Mouse (Mus musculus): ENCODE data around the gene Cntnap5a. TPM values are rescaled to one million over a fixed set of nuclear protein-coding genes. Genes with fewer than 3 reads are reported as not detected.

Gene Cntnap5a
- total RNA-seq, 2 experiments from 2014 or later: 15.3 to 16.7 TPM

- no peak overlapping the region for H3K27ac ChIP-seq
- H3K4me3 ChIP-seq: no peak overlapping the region
- TF ChIP-seq CTCF (conservative IDR thresholded peaks at IDR 0.05): no peak
- no peak for DNase-seq (ENCODE audit: low spot score in 2 of 2)
Measured at GRCm38 (mm10) chr1:115925953-115926665, 241.6 kb downstream of the Cntnap5a start.

GRCm38 (mm10) chr1:115932045-115932444 is 247.5 kb downstream of the Cntnap5a start:
- Histone ChIP-seq H3K27ac (no peak overlapping the region), H3K4me3 (no peak overlapping the region)
- TF ChIP-seq CTCF (conservative IDR thresholded peaks at IDR 0.05): no peak
- no peak for DNase-seq (ENCODE audit: low spot score in 2 of 2)

DNA sequence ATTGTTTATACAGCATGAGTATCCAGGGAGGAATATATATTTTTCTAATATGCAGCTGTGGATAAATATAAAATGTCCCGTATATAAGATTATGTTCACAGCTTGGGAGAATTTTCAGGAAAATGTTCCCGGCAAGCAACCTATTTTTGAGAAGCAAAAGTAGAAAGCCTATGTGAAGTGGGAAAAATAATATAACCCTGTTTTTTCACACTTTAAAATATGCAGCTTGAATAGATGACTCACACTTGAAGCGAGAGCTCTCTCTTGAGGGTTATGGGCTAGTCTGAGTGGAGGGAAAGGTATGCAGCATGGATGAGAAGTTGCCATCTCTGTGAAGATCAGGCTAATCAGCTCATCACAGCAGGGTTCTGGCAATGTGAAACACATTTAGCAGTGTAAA is 261.3 kb downstream of the Cntnap5a start:
- H3K27ac ChIP-seq: no peak overlapping the region
- DNase-seq (ENCODE audit: low spot score in 2 of 2): no peak
- H3K4me3 ChIP-seq: no peak overlapping the region
- no peak for TF ChIP-seq CTCF (conservative IDR thresholded peaks at IDR 0.05)

GRCm38 (mm10) chr1:115956528-115956927 is 272.0 kb downstream of the Cntnap5a start:
- Histone ChIP-seq H3K27ac (no peak overlapping the region), H3K4me3 (no peak overlapping the region)
- TF ChIP-seq CTCF (conservative IDR thresholded peaks at IDR 0.05): peak; percentile 50
- DNase-seq (ENCODE audit: low spot score in 2 of 2): peak; percentile 12 to 63

DNA sequence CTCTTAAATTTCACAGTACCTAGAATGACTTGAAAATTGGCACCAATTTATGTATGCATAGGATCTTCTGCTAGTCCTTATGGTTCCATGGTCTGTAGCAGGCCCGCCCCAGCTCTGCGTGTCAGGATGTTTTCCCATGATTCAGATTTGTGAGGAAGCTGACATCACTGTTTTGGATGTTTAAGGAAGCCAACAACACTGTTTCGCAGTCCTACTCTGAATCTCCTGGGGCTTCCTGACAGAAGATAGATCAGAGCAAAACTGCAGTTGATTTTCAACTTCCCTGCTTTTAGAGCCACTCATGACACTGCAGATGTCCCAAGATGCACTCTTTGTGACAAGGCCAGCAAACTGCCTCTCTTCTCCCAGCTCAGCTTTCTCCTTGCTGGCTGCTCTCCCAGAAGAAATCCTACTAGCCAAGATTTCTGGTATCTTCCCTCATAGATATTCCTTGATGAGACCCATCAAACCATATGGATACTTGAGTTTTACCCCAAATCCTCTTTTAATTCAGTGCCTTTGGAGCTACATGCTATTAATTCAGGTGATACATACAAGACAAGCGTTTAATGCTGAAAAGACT is 280.5 kb downstream of the Cntnap5a start:
- peak in 1 of 2 experiments; percentile 11 for DNase-seq (ENCODE audit: low spot score in 2 of 2)
- Histone ChIP-seq H3K4me3 (no peak overlapping the region), H3K27ac (no peak overlapping the region)
- TF ChIP-seq CTCF (conservative IDR thresholded peaks at IDR 0.05): no peak

- Histone ChIP-seq H3K27ac (no peak overlapping the region), H3K4me3 (no peak overlapping the region)
- no peak for DNase-seq (ENCODE audit: low spot score in 2 of 2)
- TF ChIP-seq CTCF (conservative IDR thresholded peaks at IDR 0.05): no peak
Measured at GRCm38 (mm10) chr1:115990204-115990603, 305.6 kb downstream of the Cntnap5a start.

DNA sequence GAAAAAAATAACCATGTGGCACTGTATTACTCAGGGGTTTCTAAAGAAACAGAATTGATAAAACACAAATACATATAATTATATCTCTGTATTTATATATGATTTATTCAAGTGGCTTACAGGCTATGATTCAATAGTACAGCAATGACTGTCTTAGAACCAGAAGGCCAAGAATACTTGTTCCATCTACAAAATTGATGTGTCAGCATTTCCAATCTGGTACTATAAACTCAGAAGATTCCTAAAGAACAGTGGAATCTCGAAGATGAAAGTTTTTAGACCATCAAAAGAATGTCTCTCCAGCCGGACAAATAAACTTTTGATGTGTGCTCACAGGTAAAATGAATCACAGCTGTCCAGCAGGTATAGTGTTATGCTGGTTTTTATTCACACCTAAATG is 331.2 kb downstream of the Cntnap5a start:
- TF ChIP-seq CTCF (conservative IDR thresholded peaks at IDR 0.05): no peak
- DNase-seq (ENCODE audit: low spot score in 2 of 2): no peak

DNA sequence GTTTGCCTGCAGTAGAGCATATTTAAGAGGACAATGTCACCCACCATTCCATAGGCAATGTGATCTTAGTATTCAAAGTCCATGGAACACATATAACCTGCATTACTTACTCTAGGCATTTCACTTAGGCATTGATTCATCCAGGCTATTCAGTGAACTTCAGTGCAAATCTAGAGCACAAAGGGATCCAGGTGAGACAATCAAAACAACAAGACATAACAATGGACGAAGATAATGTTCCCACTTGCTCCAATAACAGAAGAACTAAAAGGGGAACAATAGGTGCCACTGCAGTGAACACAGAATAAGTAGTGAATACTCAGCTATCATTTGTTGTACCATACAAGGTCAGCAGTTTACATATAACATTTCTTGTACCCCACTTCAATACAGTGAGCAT is 345.1 kb downstream of the Cntnap5a start:
- no peak for DNase-seq (ENCODE audit: low spot score in 2 of 2)
- Histone ChIP-seq H3K4me3 (no peak overlapping the region), H3K27ac (no peak overlapping the region)
- no peak for TF ChIP-seq CTCF (conservative IDR thresholded peaks at IDR 0.05)

More for the DNA sequence above, 331.2 kb downstream of the Cntnap5a start:
- Histone ChIP-seq H3K27ac (no peak overlapping the region), H3K4me3 (no peak overlapping the region)

DNA sequence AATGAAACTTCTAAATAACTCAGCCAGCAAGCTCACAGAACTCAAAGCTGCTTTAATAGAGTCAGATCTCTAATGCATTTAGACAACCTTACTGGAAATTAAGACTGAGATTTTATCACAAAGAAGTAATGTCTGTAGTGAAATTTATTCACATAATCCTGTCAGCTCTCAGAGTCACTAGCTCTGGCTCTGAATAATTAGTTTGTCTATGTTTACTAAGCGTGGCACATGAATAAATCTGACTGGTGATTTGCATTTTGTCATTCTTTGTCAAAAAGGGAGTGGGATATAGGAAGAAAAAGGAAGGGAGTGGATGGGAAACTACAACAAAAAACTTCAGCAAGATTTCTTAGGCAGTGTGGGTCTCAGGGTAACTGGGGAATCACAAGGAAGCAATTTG is 351.3 kb downstream of the Cntnap5a start:
- TF ChIP-seq CTCF (conservative IDR thresholded peaks at IDR 0.05): no peak
- DNase-seq (ENCODE audit: low spot score in 2 of 2): no peak
- H3K4me3 ChIP-seq: no peak overlapping the region
- H3K27ac ChIP-seq: no peak overlapping the region

- DNase-seq (ENCODE audit: low spot score in 2 of 2): no peak
- Histone ChIP-seq H3K27ac (no peak overlapping the region), H3K4me3 (no peak overlapping the region)
- TF ChIP-seq CTCF (conservative IDR thresholded peaks at IDR 0.05): no peak
Measured at GRCm38 (mm10) chr1:116036894-116037293, 352.3 kb downstream of the Cntnap5a start.

- no peak for DNase-seq (ENCODE audit: low spot score in 2 of 2)
- Histone ChIP-seq H3K4me3 (no peak overlapping the region), H3K27ac (no peak overlapping the region)
- no peak for TF ChIP-seq CTCF (conservative IDR thresholded peaks at IDR 0.05)
Measured at GRCm38 (mm10) chr1:116044083-116044482, 359.5 kb downstream of the Cntnap5a start.

GRCm38 (mm10) chr1:116107010-116107723 is 422.6 kb downstream of the Cntnap5a start:
- H3K27ac ChIP-seq: no peak overlapping the region
- no peak overlapping the region for H3K4me3 ChIP-seq
- TF ChIP-seq CTCF (conservative IDR thresholded peaks at IDR 0.05): no peak
- DNase-seq (ENCODE audit: low spot score in 2 of 2): no peak

DNA sequence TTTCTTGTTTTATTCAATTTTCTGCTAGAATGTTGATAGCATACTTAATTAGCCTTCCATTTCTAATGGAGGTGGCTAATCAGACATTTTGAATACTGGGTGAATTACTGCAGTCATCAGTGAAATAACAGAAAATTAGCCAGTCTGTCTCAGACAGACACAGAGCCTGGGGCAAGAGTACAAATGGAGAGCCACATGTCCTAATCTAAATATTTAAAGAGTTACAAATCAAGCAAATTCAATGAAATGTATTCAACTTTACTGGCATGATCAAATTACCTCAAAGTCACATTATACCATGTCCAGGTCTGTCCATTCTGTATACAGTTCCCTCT is 423.1 kb downstream of the Cntnap5a start:
- no peak for TF ChIP-seq CTCF (conservative IDR thresholded peaks at IDR 0.05)
- DNase-seq (ENCODE audit: low spot score in 2 of 2): no peak
- Histone ChIP-seq H3K27ac (no peak overlapping the region), H3K4me3 (no peak overlapping the region)

GRCm38 (mm10) chr1:116108381-116108780 is 423.8 kb downstream of the Cntnap5a start:
- no peak for TF ChIP-seq CTCF (conservative IDR thresholded peaks at IDR 0.05)
- Histone ChIP-seq H3K27ac (no peak overlapping the region), H3K4me3 (no peak overlapping the region)
- DNase-seq (ENCODE audit: low spot score in 2 of 2): no peak

Measured in layer of hippocampus, adult 2 months (tissue).